Mouse (Mus musculus) heart, embryonic 12.5 days (tissue): ENCODE data around the gene Gm20388. TPM values are rescaled to one million over a fixed set of nuclear protein-coding genes. Genes with fewer than 3 reads are reported as not detected.
"Not testable (repeated sequence)": the region's sequence is repeated elsewhere in the genome, so short reads cannot be mapped to it uniquely, and the experiment has no call there.

Experiments used
- ATAC-seq: fragments of 200-750 bp; cut with Nextera tagmentation; 2 replicates; pipeline ENCODE4 v1.8.0; 2017; ENCODE audit warnings: moderate TSS enrichment, moderate library complexity; ENCODE audit not compliant: insufficient number of reproducible peaks, low FRiP score
- H3K27ac ChIP-seq: fragments of 300-500 bp; sonication (generic); 2 replicates; pipeline ENCODE4 v1.5.1; 2016; ENCODE audit warnings: mild to moderate bottlenecking, moderate library complexity; ENCODE audit not compliant: poor library complexity, severe bottlenecking
- H3K27me3 ChIP-seq: fragments of 300-500 bp; sonication (generic); replicated peaks from 2 replicates; pipeline ENCODE4 v1.6.1; 2016; ENCODE audit warnings: mild to moderate bottlenecking, moderate library complexity
- H3K36me3 ChIP-seq: fragments of 300-500 bp; sonication (generic); 2 replicates; pipeline ENCODE4 v1.6.1; 2016; ENCODE audit warnings: mild to moderate bottlenecking, moderate library complexity
- H3K4me1 ChIP-seq: fragments of 300-500 bp; sonication (generic); replicated peaks from 2 replicates; pipeline ENCODE4 v1.6.1; 2016; ENCODE audit warnings: mild to moderate bottlenecking
- H3K4me2 ChIP-seq: fragments of 300-500 bp; sonication (generic); 2 replicates; pipeline ENCODE4 v1.6.1; 2016; ENCODE audit warnings: mild to moderate bottlenecking, moderate library complexity
- H3K4me3 ChIP-seq: fragments of 300-500 bp; sonication (generic); 2 replicates; pipeline ENCODE4 v1.5.1; 2016; ENCODE audit warnings: mild to moderate bottlenecking
- H3K9ac ChIP-seq: fragments of 300-500 bp; sonication (generic); 2 replicates; pipeline ENCODE4 v1.6.1; 2016; ENCODE audit warnings: mild to moderate bottlenecking, moderate library complexity
- H3K9me3 ChIP-seq: fragments of 300-500 bp; sonication (generic); replicated peaks from 2 replicates; pipeline ENCODE4 v1.6.1; 2016; ENCODE audit warnings: mild to moderate bottlenecking, moderate library complexity
- WGBS: fragments of 180-500 bp; shearing (Covaris S2); methylation state at CpG from one replicate; pipeline ENCODE4 v1.1.7; 2016; 5-methylcytosine and 5-hydroxymethylcytosine counted together
- polyA plus RNA-seq: library from polyadenylated mRNA; unstranded; fragments of >200 nt; fragmentation: Nextera tagmentation; extraction: Ambion mirVana; gene quantifications from 2 replicates; pipeline ENCODE4 v1.2.1, GENCODE M21; 2016

Gm20388 gene
- polyA plus RNA-seq, 1 experiment from 2014 or later: not detected

DNA sequence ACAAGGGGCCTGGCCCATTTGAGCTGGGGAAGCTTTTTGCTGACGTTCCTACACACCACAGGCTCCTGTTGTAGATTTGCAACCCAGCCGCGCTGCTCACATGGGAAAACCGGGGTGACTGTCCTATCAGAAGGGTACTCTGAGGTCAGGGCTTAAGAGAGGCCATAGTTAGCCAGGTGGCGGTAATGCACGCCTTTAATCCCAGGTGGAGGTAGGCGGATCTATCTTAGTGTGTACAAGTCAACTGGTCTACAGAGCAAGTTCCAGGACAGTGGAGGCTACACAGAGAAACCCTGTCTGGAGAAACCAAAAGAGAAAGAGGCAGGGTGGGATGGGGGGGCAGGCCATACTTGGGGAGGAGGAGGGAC, 2409.1 kb downstream of the Gm20388 start:
- Histone ChIP-seq H3K4me2 (no peak overlapping the region), H3K4me3 (no peak overlapping the region), H3K27ac (peak overlapping the region; percentile 84), H3K4me1 (peaks cover 100% of the 10 kb centered on the region), H3K36me3 (peaks cover 44% of the 10 kb centered on the region), H3K9ac (peak overlapping the region; percentile 32; the same call in 1 of the 2 replicates), H3K27me3 (no peaks in the 10 kb centered on the region), H3K9me3 (no peaks in the 10 kb centered on the region)
- no peak for ATAC-seq
- WGBS: 65% methylated on average over 7 of the region's 7 CpGs

DNA sequence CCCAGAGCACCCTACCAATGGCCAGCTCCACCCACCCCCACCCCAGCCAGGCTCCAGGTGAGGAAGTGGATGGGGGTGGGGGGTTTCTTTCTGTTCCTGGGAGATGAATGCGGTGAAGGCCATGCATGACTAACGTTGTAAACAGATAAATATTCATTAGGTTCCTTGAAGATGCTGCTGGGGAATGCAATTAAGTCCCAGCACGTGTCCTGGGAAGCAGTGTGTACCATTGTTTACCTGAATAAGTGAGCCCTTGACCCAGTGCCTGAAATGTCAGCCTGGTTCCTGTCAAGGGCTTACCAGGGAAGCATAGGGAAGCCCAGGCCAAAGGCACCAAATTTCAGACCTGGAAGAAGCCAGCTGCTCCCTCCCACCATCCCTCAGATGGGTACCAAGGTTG, 2409.9 kb downstream of the Gm20388 start:
- peak overlapping the region; percentile 9; the same call in 1 of the 2 replicates for H3K9ac ChIP-seq
- H3K4me2 ChIP-seq: no peak overlapping the region
- peak overlapping the region; percentile 84 for H3K27ac ChIP-seq
- peaks cover 44% of the 10 kb centered on the region for H3K36me3 ChIP-seq
- no peaks in the 10 kb centered on the region for H3K9me3 ChIP-seq
- no peak for ATAC-seq
- WGBS: 43% methylated on average over 3 of the region's 3 CpGs
- no peak overlapping the region for H3K4me3 ChIP-seq
- H3K27me3 ChIP-seq: no peaks in the 10 kb centered on the region
- peaks cover 100% of the 10 kb centered on the region for H3K4me1 ChIP-seq

DNA sequence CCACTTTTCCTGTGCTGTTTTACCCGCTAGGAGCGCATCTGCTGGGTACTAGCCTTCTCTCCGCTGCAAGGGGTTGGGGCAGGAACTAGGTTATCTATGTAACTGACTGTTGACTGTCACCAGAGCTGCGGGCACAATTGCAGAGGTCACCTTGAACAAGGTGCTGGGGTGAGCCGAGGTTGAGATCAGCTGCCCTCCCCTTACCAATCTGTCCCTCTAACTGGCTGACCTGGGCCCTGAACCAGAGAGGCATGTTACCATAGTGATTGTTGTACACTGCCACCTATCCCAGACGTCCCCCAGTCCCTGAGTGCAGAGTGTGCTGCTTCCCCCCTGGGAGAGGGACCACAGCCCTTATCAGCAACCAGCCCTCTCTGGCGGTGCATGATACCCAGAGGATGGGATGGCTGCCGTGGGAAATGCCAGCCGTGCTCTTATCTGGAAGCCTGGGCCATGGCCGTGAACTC, 2410.8 kb downstream of the Gm20388 start:
- WGBS: 12% methylated on average over 10 of the region's 10 CpGs
- Histone ChIP-seq H3K27me3 (no peaks in the 10 kb centered on the region), H3K4me1 (peaks cover 100% of the 10 kb centered on the region), H3K9me3 (no peaks in the 10 kb centered on the region), H3K27ac (peak overlapping the region; percentile 84), H3K9ac (peak overlapping the region; percentile 42), H3K36me3 (peaks cover 35% of the 10 kb centered on the region), H3K4me3 (no peak overlapping the region), H3K4me2 (peak overlapping the region; percentile 21; the same call in 1 of the 2 replicates)
- ATAC-seq: peak; percentile 54

DNA sequence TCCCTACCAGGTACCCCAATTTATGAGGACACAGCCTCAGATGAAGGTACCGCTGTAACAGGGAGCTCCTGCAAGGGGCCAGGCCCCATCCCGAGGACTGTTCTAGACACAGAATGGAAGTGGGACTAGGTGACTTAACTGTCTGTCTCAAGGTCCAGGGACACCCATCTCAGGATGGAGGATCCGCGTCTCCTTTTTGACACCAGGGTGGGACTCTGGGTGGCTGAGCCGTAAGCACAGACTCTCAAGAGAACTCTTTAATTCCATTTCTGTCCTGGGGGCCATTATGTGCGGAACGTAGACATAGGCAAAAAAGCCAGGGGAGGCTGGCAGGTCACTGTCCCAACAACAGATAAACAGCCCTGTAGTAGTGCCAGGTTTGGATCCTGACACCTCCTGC, 2411.5 kb downstream of the Gm20388 start:
- no peaks in the 10 kb centered on the region for H3K9me3 ChIP-seq
- no peak for ATAC-seq
- peaks cover 28% of the 10 kb centered on the region for H3K36me3 ChIP-seq
- H3K9ac ChIP-seq: peak overlapping the region; percentile 53
- no peaks in the 10 kb centered on the region for H3K27me3 ChIP-seq
- H3K4me1 ChIP-seq: peaks cover 100% of the 10 kb centered on the region
- H3K4me2 ChIP-seq: peak overlapping the region; percentile 21; the same call in 1 of the 2 replicates
- no peak overlapping the region for H3K4me3 ChIP-seq
- peak overlapping the region; percentile 84 for H3K27ac ChIP-seq
- WGBS: 63% methylated on average over 7 of the region's 7 CpGs

DNA sequence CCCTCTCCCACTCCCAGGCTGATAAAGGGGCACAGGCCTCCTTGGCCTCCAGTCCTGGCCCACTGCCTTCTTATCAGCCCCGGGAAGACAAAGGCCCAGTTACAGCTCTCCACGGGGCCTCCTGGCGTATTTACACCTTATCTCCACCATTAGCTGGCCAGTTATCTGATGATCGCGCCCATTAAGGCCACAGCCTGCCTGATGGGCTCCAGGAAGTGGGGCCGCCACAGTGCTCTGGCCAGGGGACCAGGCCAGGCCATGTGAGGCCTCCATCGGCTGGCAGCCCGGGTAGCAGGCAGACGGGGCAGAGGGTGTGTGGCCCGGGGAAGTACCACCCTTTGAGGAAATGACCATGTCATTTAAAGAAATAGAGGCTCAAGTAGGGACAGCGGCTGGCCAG, 2412.2 kb downstream of the Gm20388 start:
- 10% methylated on average over 11 of the region's 11 CpGs for WGBS
- ATAC-seq: peak; percentile 48
- no peaks in the 10 kb centered on the region for H3K27me3 ChIP-seq
- H3K27ac ChIP-seq: peak overlapping the region; percentile 84
- no peak overlapping the region for H3K4me3 ChIP-seq
- H3K4me1 ChIP-seq: peaks cover 99% of the 10 kb centered on the region
- H3K4me2 ChIP-seq: peak overlapping the region; percentile 21; the same call in 1 of the 2 replicates
- H3K9me3 ChIP-seq: no peaks in the 10 kb centered on the region
- peak overlapping the region; percentile 53 for H3K9ac ChIP-seq
- H3K36me3 ChIP-seq: peaks cover 28% of the 10 kb centered on the region

DNA sequence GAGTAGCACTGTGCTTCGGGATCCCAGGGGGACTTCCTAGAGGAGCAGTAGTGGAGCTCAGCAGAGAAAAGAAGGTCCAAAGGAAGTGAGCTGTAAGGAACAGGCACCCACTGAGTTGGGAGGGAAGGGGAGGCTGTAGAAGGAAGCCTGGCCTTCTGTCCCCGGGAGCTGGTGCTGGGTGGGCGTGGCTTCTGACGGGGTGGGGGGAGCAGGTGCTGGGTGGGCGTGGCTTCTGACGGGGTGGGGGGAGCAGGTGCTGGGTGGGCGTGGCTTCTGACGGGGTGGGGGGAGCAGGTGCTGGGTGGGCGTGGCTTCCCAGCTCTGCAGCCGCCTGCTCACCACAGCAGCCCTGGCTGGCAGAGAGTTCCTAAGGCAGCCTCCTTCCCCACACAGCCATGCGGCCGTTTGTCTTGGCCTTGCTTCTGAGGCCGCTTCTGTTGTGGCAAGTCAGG, 2413.3 kb downstream of the Gm20388 start:
- Histone ChIP-seq H3K4me1 (peaks cover 99% of the 10 kb centered on the region), H3K27ac (peak overlapping the region; percentile 84), H3K9ac (peak overlapping the region; percentile 51), H3K36me3 (peaks cover 31% of the 10 kb centered on the region), H3K4me2 (0 out of 2 replicates have a peak overlapping the region, but pooled peaks have one; percentile 2)
- 6% methylated on average over 13 of the region's 13 CpGs for WGBS
- H3K9me3 ChIP-seq, H3K27me3 ChIP-seq, H3K4me3 ChIP-seq: not testable (repeated sequence)
- ATAC-seq: peak; percentile 48

DNA sequence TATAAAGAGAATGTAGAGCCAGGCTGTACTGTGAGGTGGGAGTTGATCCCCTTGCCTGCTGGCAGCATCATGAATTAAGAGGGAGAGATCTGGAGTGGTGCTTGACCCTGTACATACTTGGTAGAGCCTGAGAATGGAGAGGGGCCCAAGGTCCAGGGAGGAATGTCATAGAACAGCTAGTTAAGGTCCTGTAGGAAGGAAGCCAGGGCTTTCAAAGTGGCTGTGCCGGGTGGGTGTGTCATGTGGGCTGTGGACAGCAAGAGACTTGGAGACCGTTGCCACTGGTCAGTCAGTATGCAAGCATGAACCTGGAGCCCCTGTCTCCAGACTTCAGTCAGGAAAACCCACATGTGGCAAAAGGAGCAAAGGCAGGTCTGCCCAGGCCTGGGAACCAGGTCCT, 2414.6 kb downstream of the Gm20388 start:
- Histone ChIP-seq H3K27me3 (no peaks in the 10 kb centered on the region), H3K27ac (peak overlapping the region; percentile 84), H3K4me2 (peak overlapping the region; percentile 35), H3K4me3 (no peak overlapping the region), H3K36me3 (peaks cover 27% of the 10 kb centered on the region), H3K9me3 (no peaks in the 10 kb centered on the region), H3K4me1 (peaks cover 99% of the 10 kb centered on the region), H3K9ac (peak overlapping the region; percentile 42)
- 33% methylated on average over 2 of the region's 2 CpGs for WGBS
- no peak for ATAC-seq

DNA sequence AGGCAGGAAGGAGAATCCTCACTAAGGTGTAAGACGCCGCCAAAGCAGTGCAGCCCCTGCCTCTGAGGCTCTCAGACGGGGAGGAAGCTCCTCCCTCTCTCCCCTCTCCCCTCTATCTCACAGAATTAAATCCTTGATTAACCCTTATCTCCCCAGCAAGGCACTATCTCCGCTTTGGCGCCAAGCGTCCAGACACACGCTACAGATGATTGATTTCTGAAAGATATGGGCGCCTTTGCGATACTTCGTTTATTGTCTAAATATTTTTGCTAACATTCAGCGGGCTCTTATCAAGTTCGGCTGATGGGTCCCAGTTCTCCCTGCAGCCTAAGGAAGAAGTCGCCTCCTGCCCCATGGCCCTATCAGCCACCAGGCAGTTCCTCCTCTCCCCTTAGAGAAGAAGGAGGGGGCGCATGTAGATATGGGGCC, 2415.5 kb downstream of the Gm20388 start:
- Histone ChIP-seq H3K27ac (peak overlapping the region; percentile 84), H3K36me3 (peaks cover 24% of the 10 kb centered on the region), H3K4me2 (peak overlapping the region; percentile 35), H3K4me3 (no peak overlapping the region), H3K9me3 (no peaks in the 10 kb centered on the region), H3K27me3 (no peaks in the 10 kb centered on the region), H3K9ac (peak overlapping the region; percentile 61; the same call in 1 of the 2 replicates), H3K4me1 (peaks cover 99% of the 10 kb centered on the region)
- WGBS: 12% methylated on average over 14 of the region's 14 CpGs
- ATAC-seq: no peak

DNA sequence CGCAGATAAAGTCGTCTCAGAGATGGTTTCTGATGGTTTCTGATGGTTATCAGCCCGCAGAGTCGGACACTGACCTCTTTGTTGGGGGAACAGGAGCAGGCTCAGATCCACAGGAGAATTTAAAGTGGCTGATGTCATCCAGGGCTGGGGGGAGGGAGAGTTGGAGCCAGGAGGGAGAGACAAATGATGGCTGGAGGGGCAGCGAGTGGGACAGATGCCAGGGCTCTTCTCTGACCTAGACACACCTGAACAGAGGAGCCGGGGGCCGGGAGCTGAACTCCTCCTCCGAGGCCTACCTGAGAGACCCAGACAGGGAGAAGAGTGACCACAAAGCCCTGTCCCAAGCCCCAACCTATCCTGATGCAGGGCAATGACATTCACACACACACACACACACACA, 2418.4 kb downstream of the Gm20388 start:
- peaks cover 49% of the 10 kb centered on the region for H3K36me3 ChIP-seq
- H3K9ac ChIP-seq: peak overlapping the region; percentile 11; the same call in 1 of the 2 replicates
- H3K4me1 ChIP-seq: peaks cover 84% of the 10 kb centered on the region
- no peak overlapping the region for H3K4me2 ChIP-seq
- no peaks in the 10 kb centered on the region for H3K27me3 ChIP-seq
- no peaks in the 10 kb centered on the region for H3K9me3 ChIP-seq
- H3K4me3 ChIP-seq: no peak overlapping the region
- ATAC-seq: no peak
- WGBS: 34% methylated on average over 7 of the region's 8 CpGs
- peak overlapping the region; percentile 82 for H3K27ac ChIP-seq

DNA sequence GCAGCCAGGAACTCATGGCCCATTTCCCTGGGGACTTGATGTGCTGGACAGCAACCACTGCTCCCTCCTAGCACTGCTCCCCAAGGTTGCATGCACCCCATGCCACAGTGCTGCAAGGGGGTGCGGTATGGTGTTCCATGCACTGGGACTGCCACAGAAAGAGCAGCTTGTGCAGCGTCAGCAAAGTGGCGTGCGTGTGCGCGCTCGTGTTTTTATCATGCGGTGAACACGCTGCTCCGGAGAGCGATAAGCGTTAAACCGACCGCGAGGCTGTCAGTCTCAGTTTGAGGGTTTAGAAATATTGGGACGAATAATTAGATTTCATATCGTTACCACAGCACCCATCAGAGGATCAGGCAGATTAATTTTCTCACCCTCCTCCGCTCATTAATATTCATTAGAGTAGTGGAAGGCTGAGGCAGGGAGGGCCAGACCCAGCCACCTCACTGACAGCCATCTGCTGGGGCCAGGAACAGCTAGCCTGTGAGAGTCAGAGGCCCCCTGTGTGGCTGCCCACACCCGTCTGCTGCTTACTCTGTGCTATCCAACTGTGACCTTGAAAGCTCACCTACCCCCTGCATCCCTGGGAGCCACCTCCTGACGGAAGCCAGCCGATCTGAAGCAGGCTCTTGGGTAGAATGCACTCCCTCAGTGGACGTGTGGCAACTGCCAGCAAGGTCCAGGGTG, 2419.1 kb downstream of the Gm20388 start:
- Histone ChIP-seq H3K4me1 (peaks cover 78% of the 10 kb centered on the region), H3K27ac (peak overlapping the region; percentile 82), H3K4me3 (no peak overlapping the region), H3K36me3 (peaks cover 53% of the 10 kb centered on the region), H3K9ac (peak overlapping the region; percentile 53), H3K9me3 (no peaks in the 10 kb centered on the region), H3K27me3 (no peaks in the 10 kb centered on the region), H3K4me2 (no peak overlapping the region)
- WGBS: 70% methylated on average over 22 of the region's 22 CpGs
- no peak for ATAC-seq

DNA sequence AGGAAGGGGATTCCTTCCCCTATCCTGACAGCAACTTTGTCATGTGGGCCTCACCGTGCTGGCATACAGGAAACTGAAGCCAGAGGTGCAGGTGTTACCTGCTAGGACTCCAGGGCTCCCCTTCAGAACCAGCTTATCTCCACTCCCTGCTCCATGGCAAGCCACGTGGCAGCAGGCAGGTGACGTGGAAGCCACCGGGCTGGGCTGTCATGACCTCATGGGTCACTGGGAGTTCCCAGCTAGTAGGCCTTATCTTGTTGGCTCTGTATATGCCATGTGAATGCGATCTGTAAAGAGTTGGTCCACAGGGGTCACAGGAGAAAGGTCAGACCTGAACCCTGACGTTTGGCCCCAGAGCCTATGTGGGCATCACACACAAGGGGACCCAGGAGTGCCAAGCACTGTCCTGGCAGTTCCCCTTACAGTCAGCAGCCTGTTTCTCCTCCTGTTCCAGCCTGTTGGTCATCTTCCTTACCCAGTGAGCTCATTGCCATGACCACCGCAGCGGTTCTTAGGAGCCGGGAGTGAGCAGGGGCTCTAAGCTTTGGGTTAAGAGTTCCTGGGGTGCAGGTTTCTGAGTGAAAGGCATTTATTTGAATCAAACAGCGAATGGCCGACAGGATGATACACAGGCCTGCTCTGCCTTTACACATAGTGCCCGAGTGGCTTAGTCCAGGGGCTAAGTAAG, 2419.9 kb downstream of the Gm20388 start:
- ATAC-seq: peak; percentile 64
- Histone ChIP-seq H3K27me3 (peaks cover 8% of the 10 kb centered on the region; the same call in 1 of the 2 replicates), H3K27ac (peak overlapping the region; percentile 82), H3K4me2 (no peak overlapping the region), H3K36me3 (peaks cover 56% of the 10 kb centered on the region), H3K4me3 (no peak overlapping the region), H3K9me3 (no peaks in the 10 kb centered on the region), H3K4me1 (peaks cover 74% of the 10 kb centered on the region), H3K9ac (peak overlapping the region; percentile 53)
- WGBS: 54% methylated on average over 12 of the region's 12 CpGs
